ENCODE assay signal across 19 mouse cellular contexts in genomic region chr11:64047432-64047831, GRCm38 (mm10). TPM values are rescaled to one million over a fixed set of nuclear protein-coding genes. Genes with fewer than 3 reads are reported as not detected.
DNase-seq lines count a peak whose midpoint lies in the region; ATAC-seq and TF ChIP-seq lines count a peak whose summit lies in the region.
"Had no signal": no experiment of that assay in that cellular context is flagged by ENCODE, and none has a peak within 500 bp of the region (broad histone marks: within the 10 kb centered on the region; RNA-seq: fewer than 3 reads in every experiment).

No protein-coding gene starts in this region.

- peaks cover 14% of the 10 kb centered on the region for H3K36me3 ChIP-seq in heart, embryonic 10.5 days
- no peaks in the 10 kb centered on the region for H3K36me3 ChIP-seq in forebrain, postnatal 0 days (ENCODE audit: insufficient read depth)
- H3K36me3 ChIP-seq: intestine, embryonic 15.5 days; limb, embryonic 15.5 days had no signal

- DNase-seq in heart, embryonic 10.5 days (ENCODE audit: low spot score): no peak
- DNase-seq in heart, adult 8-10 months (ENCODE audit: low spot score): no peak
- DNase-seq in CD4-positive helper T cell, adult 2 months (ENCODE audit: low read depth, low spot score): peak; percentile 61
- DNase-seq in forebrain, postnatal 0 days: no peak
- no peak for DNase-seq in gastrocnemius, postnatal 36 days
- no peak for DNase-seq in frontal cortex, postnatal 10 days (ENCODE audit: low spot score in 2 of 2)
- DNase-seq: cerebellum, postnatal 14 days; gastrocnemius, adult 2 months; heart, adult 18-20 months; kidney, postnatal 4 days; right cerebral cortex, postnatal 14 days had no signal

- 0 out of 2 replicates have a peak overlapping the region, but pooled peaks have one; percentile 22 for H3K27ac ChIP-seq in heart, embryonic 10.5 days
- H3K27ac ChIP-seq in forebrain, postnatal 0 days (ENCODE audit: low read depth, low read length): no peak overlapping the region
- H3K27ac ChIP-seq: forebrain, embryonic 13.5 days; gastrocnemius, adult 2 months; hindbrain, embryonic 13.5 days; intestine, embryonic 15.5 days; limb, embryonic 15.5 days; neural tube, embryonic 12.5 days had no signal

- H3K4me2 ChIP-seq in forebrain, postnatal 0 days (ENCODE audit: low read depth): no peak overlapping the region
- H3K4me2 ChIP-seq: forebrain, embryonic 13.5 days; hindbrain, embryonic 13.5 days; intestine, embryonic 15.5 days; limb, embryonic 15.5 days; neural tube, embryonic 12.5 days had no signal

- no peak overlapping the region for H3K4me3 ChIP-seq in heart, embryonic 10.5 days
- H3K4me3 ChIP-seq in forebrain, postnatal 0 days (ENCODE audit: low read depth, low read length): no peak overlapping the region
- H3K4me3 ChIP-seq: forebrain, embryonic 13.5 days; gastrocnemius, adult 2 months; hindbrain, embryonic 13.5 days; intestine, embryonic 15.5 days; limb, embryonic 15.5 days; neural tube, embryonic 12.5 days had no signal

- peaks cover 25% of the 10 kb centered on the region for H3K4me1 ChIP-seq in heart, embryonic 10.5 days
- H3K4me1 ChIP-seq in forebrain, postnatal 0 days (ENCODE audit: insufficient read depth): no peaks in the 10 kb centered on the region
- H3K4me1 ChIP-seq: intestine, embryonic 15.5 days; limb, embryonic 15.5 days had no signal

- no peak overlapping the region for H3K9ac ChIP-seq in forebrain, postnatal 0 days
- H3K9ac ChIP-seq: forebrain, embryonic 13.5 days; hindbrain, embryonic 13.5 days; intestine, embryonic 15.5 days; limb, embryonic 15.5 days; neural tube, embryonic 12.5 days had no signal

- intact Hi-C loops in gastrocnemius, postnatal 36 days (cut with DNase I): no loop called here

- ATAC-seq in granulocyte monocyte progenitor cell, adult 5-6 weeks (replicated peaks; ENCODE audit: poor library complexity, severe bottlenecking): peak; percentile 26; the same call in 1 of the 2 replicates
- peak; percentile 24; the same call in 1 of the 2 replicates for ATAC-seq in neutrophil, adult 5-6 weeks (ENCODE audit: extremely low read depth, insufficient number of reproducible peaks, low FRiP score, poor library complexity, severe bottlenecking)
- no peak for ATAC-seq in forebrain, postnatal 0 days
- ATAC-seq: forebrain, embryonic 13.5 days; intestine, embryonic 15.5 days; lung, postnatal 0 days had no signal

- WGBS in heart, embryonic 10.5 days: 78% methylated on average over 13 of the region's 13 CpGs
- WGBS in forebrain, postnatal 0 days: 91% methylated on average over 13 of the region's 13 CpGs

- no peak for TF ChIP-seq CTCF in forebrain, postnatal 0 days (IDR thresholded peaks at IDR 0.05; ENCODE audit: low read depth)

- H3K27me3 ChIP-seq in heart, embryonic 10.5 days (ENCODE audit: insufficient read depth, poor library complexity, severe bottlenecking): peaks cover 10% of the 10 kb centered on the region
- H3K27me3 ChIP-seq in forebrain, postnatal 0 days (ENCODE audit: insufficient read depth, low read length): no peaks in the 10 kb centered on the region
- H3K27me3 ChIP-seq: intestine, embryonic 15.5 days; limb, embryonic 15.5 days; neural tube, embryonic 12.5 days had no signal

- no peaks in the 10 kb centered on the region for H3K9me3 ChIP-seq in heart, embryonic 10.5 days
- no peaks in the 10 kb centered on the region for H3K9me3 ChIP-seq in forebrain, postnatal 0 days (ENCODE audit: low read length)
- H3K9me3 ChIP-seq: forebrain, embryonic 13.5 days; hindbrain, embryonic 13.5 days; intestine, embryonic 15.5 days; limb, embryonic 15.5 days; neural tube, embryonic 12.5 days had no signal

RNA-seq across cellular contexts. Expression of gene Cox10, which starts 31.8 kb away (rescaled TPM):
- 33.8 and 37.8 TPM in 2 replicates for polyA plus RNA-seq in heart, embryonic 10.5 days (2016; fragmentation: Nextera tagmentation; extraction: Ambion mirVana)
- total RNA-seq in heart, adult 8-10 months (2022): 10 to 100 TPM; 60.5 to 68.8 (median 65.5) TPM
- 18.4 and 22.0 TPM in 2 replicates for total RNA-seq in granulocyte monocyte progenitor cell, adult 5-6 weeks (2014; fragmentation: Nextera tagmentation)
- 19.7 and 29.1 TPM in 2 replicates for total RNA-seq in granulocyte monocyte progenitor cell, adult 5-6 weeks (2017)
- 12.8 and 12.9 TPM in 2 replicates for total RNA-seq in neutrophil, adult 5-6 weeks (2017)
- total RNA-seq in forebrain, postnatal 0 days (2014; rRNA removed): 12.3 and 14.3 TPM in 2 replicates
- polyA plus RNA-seq in forebrain, postnatal 0 days (2015; fragmentation: Nextera tagmentation; extraction: Ambion mirVana): 25.9 and 31.0 TPM in 2 replicates
- total RNA-seq in gastrocnemius, postnatal 36 days (2021): 10 to 100 TPM; 39.7 to 41.2 TPM
